Mouse (Mus musculus) mouse trophoblast stem cell (cell line): ENCODE data around the gene Mchr1.

Experiments used
- in situ Hi-C, 2 experiments: fragments of 300-500 bp; cut with MseI, MboI; formaldehyde crosslinking; loops; 2 replicates in 1 of 2; 3 replicates in 1 of 2; pipeline ENCODE4 v1.15.1; 2025

Gene Mchr1

DNA sequence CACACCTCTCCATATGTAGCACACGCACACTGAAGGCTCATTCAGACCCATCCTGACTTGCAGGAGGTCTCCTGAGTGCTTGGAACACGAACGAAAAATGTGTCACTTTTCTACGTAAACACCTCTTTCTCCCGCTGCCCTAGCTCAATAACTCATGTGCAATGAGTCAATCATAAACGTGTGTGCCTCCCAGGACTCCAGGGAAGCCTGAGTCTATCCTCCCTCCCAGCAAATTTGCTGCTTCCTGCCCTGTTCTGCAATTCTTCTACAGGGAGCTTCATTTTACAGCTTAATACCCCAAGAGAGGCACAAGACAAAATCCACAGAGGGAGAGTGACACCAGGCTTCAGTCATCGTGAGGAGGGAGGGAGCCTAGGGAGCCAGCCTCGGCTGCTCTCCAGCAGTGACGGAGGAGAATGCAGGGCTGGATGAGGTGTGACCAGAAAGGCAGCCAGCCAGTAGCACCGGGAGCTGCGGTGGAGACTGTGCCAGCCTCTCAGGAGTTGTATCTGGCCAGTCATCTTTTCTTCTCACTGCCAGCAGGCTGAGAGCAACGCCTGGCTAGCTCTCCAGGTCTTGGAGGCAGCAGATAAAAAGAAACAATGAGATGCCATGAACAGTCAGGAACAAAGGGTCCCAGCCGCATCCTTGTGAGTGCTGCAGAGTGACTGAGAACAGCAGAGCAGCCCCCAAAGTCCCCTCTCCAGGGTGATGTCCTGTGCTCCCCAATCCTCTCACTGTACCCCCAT lies 37.2 kb downstream of the Mchr1 start:
- in situ Hi-C loops: no loop called here

DNA sequence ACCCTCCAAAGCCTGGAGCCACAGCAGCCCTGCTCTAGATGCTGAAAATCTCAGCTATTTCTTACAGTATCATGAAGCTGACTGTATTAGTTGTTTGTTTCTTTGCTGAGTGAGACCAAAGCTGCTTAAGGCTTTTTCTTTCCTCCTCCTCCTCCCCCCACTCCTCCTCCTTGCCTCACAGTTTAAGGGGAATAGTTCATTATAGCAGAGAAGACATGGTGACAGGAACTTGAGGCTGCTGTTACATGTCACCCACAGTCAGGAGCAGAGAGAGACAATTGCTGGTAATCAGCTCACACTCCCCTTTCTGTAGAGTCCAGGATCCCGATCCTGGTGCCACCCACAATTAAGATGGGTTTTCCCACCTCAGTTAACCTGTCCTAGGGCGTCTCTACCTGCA lies 38.1 kb downstream of the Mchr1 start:
- in situ Hi-C loops: no loop called here

DNA sequence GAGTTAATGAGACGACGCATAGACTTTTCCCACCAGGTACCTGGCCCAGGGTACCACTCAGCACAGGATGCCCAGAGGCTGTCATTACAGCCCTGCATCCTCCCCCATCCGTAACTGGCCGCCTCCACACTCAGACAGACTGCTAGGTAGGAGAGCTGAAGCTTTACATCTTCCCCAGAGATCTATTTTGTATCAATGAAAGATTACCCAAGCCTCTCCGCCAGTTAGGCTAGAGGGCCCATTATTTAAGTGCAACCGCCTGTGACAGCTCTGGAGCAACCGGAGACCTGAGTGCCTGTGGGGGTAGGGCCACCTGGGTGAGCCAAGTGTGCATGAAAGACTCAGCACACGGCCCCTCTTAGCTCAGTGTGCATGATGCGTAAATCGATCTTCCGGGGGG lies 42.6 kb downstream of the Mchr1 start:
- in situ Hi-C loops: no loop called here

DNA sequence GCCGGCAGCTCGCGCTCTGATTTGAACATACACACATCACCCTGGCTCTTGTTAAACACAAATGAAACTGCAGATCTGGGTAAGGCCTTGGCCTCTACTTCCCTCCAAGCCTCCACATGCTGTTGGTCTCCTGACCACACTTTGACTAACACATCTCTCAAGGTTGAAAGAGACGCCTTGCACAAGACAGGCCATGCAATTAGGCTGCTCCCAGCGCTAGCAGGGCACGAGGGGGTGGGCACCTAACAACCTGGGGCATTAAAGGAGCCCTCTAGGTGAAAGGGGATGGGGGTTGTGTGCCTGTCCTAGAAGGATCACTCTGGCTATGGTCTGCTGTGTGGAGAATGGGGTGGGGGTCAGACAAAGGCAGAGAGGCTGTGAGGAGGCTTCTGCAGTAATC lies 43.4 kb downstream of the Mchr1 start:
- in situ Hi-C loops: no loop called here

DNA sequence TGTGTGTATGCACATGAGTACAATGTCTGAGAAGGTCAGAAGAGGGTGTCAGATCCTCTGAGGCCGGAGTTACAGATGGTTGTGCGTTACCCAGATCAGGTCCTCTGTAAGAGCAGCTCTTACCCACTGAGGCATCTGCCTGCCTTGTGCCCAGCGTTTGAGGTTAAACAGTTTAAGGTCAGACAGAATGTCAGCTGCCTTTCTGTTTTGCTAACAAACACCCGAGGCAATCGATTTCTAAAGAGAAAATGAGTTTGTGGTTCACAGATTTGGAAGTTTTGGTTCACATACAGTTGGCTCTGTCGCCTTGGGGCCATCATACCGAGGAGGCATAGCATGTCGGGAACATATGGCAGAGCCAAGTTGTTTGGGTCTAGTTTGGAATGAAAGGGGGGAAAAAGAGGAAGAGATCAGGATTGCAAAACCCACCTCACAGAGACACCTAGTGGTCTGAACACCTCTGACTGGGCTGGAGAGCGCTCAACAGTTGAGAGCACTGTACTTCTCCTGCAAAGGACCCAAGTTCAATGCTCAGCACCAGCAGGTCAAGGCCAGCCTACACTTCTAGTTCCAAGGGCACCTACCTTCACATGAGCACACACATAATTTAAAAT lies 48.9 kb downstream of the Mchr1 start:
- in situ Hi-C loops: no loop called here
